Mouse (Mus musculus) ES-E14 (cell line): Measurements from ENCODE around the gene Col20a1. TPM values are rescaled to one million over a fixed set of nuclear protein-coding genes. Genes with fewer than 3 reads are reported as not detected.

ENCODE experiments used
- DNase-seq: peaks from one replicate; pipeline ENCODE4 v3.0.0-alpha.2; 2013; ENCODE audit warnings: low read depth, low spot score
- H3K27ac ChIP-seq: 2 replicates; pipeline ENCODE4 v1.5.1; 2012; ENCODE audit warnings: low read depth, mild to moderate bottlenecking, low read length, moderate library complexity, mixed read lengths; ENCODE audit not compliant: poor library complexity, insufficient read depth, severe bottlenecking
- H3K36me3 ChIP-seq: 2 replicates; pipeline ENCODE4 v1.6.1; 2012; ENCODE audit warnings: mild to moderate bottlenecking, low read length, moderate library complexity, mixed read lengths; ENCODE audit not compliant: control insufficient read depth, poor library complexity, insufficient read depth, severe bottlenecking
- H3K4me1 ChIP-seq, 2 experiments: fragments of 150-350 bp in 1 of 2; sonication (generic) in 1 of 2; 2 replicates each; pipeline ENCODE4 v1.6.1; 2012; ENCODE audit warnings: low read length in 2 of 2, mild to moderate bottlenecking in 1 of 2, mixed read lengths in 1 of 2; ENCODE audit not compliant: control insufficient read depth in 2 of 2, insufficient read depth in 2 of 2, poor library complexity in 1 of 2
- H3K4me3 ChIP-seq, 2 experiments: fragments of 150-350 bp in 1 of 2; sonication (generic) in 1 of 2; 2 replicates each; pipeline ENCODE4 v1.5.1; 2012; ENCODE audit warnings: low read length in 2 of 2, low read depth in 1 of 2, mild to moderate bottlenecking in 1 of 2, mixed read lengths in 1 of 2; ENCODE audit not compliant: insufficient read depth in 1 of 2, poor library complexity in 1 of 2, severe bottlenecking in 1 of 2
- H3K9ac ChIP-seq: 2 replicates; pipeline ENCODE4 v1.6.1; 2012; ENCODE audit warnings: low read depth, mild to moderate bottlenecking, low read length, mixed read lengths; ENCODE audit not compliant: poor library complexity, insufficient read depth, severe bottlenecking
- H3K9me3 ChIP-seq: fragments of 150-350 bp; sonication (generic); 2 replicates; pipeline ENCODE4 v1.6.1; 2012; ENCODE audit warnings: low read depth, mild to moderate bottlenecking, low read length; ENCODE audit not compliant: control insufficient read depth, insufficient read depth
- CHD2 ChIP-seq: IDR thresholded peaks from 2 replicates; pipeline ENCODE4 v1.6.1; 2014; ENCODE audit warnings: mild to moderate bottlenecking, low read depth, low read length, inconsistent platforms
- HCFC1 ChIP-seq: IDR thresholded peaks from 2 replicates; pipeline ENCODE4 v1.6.1; 2012; ENCODE audit warnings: low read length, inconsistent platforms, borderline replicate concordance; ENCODE audit not compliant: insufficient read depth
- MAFK ChIP-seq: IDR thresholded peaks from 2 replicates; pipeline ENCODE4 v1.6.1; 2014; ENCODE audit warnings: mild to moderate bottlenecking, low read depth, low read length, inconsistent platforms; ENCODE audit not compliant: insufficient read depth
- ZC3H11A ChIP-seq: IDR thresholded peaks from 2 replicates; pipeline ENCODE4 v1.6.1; 2012; ENCODE audit warnings: low read depth, mild to moderate bottlenecking, inconsistent platforms, low read length, borderline replicate concordance
- ZNF384 ChIP-seq: IDR thresholded peaks from 2 replicates; pipeline ENCODE4 v1.6.1; 2012; ENCODE audit warnings: low read depth, low read length, inconsistent platforms
- in situ Hi-C, 2 experiments: fragments of 600-800 bp; cut with MboI; formaldehyde crosslinking; loops; one replicate each; pipeline ENCODE4 v1.15.1; 2025; ENCODE audit warnings: low sequenced_read_pairs in 2 of 2, inconsistent platforms in 1 of 2; ENCODE audit not compliant: unreplicated experiment in 2 of 2
- total RNA-seq: library from RNA; depleted of rRNA; stranded (reverse); fragments of 300-350 nt; gene quantifications from 2 replicates; pipeline ENCODE4 v1.2.3, GENCODE M21; 2012

The Col20a1 gene
- total RNA-seq, 1 experiment: 0.80 TPM

- peak; percentile 50 for DNase-seq
- Histone ChIP-seq H3K27ac (peak overlapping the region; percentile 85), H3K36me3 (no peaks in the 10 kb centered on the region)
These were observed 32.7 kb upstream of the Col20a1 start for GRCm38 (mm10) chr2:180953638-180954037.

GRCm38 (mm10) chr2:180954061-180955047 lies 32.0 kb upstream of the Col20a1 start, which contains the start of gene Nkain4:
Gene Nkain4, minus strand, starts transcription at chr2:180954699.
- H3K36me3 ChIP-seq: no peaks in the 10 kb centered on the region
- H3K9me3 ChIP-seq: no peaks in the 10 kb centered on the region
- peak; percentile 87 for DNase-seq
- peak within 1 kb of the TSS; percentile 85; the same call in 1 of the 2 replicates for H3K27ac ChIP-seq
- TF ChIP-seq MAFK: no peak
- 0 out of 2 replicates have a peak, but pooled peaks have one; percentile 19 for TF ChIP-seq CHD2
- no peak for TF ChIP-seq ZC3H11A
- peak within 1 kb of the TSS; percentile 41; the same call in 1 of the 2 replicates for H3K9ac ChIP-seq
- peaks cover 4 to 35% of the 10 kb centered on the region in 2 experiments; a peak in 3 of 4 replicates for H3K4me1 ChIP-seq
- in situ Hi-C loops: no loop called here
- H3K4me3 ChIP-seq: peak within 1 kb of the TSS; percentile 74 to 79

More at GRCm38 (mm10) chr2:180953638-180954037, 32.7 kb upstream of the Col20a1 start:
- Histone ChIP-seq H3K9ac (no peak overlapping the region), H3K4me1 (peaks cover 4 to 37% of the 10 kb centered on the region in 2 experiments; a peak in 3 of 4 replicates), H3K9me3 (no peaks in the 10 kb centered on the region), H3K4me3 (peak overlapping the region; percentile 74 to 79)
- in situ Hi-C loops: no loop called here
- no peak for TF ChIP-seq ZC3H11A
- TF ChIP-seq MAFK: no peak
- TF ChIP-seq ZNF384: no peak
- no peak for TF ChIP-seq HCFC1
- TF ChIP-seq CHD2: no peak

- TF ChIP-seq HCFC1: no peak
- TF ChIP-seq MAFK: no peak
- no peak for TF ChIP-seq CHD2
- no peak for TF ChIP-seq ZC3H11A
- no peak for TF ChIP-seq ZNF384
These were observed 26.7 kb upstream of the Col20a1 start for GRCm38 (mm10) chr2:180959605-180960004.

GRCm38 (mm10) chr2:180960187-180960586 lies 26.1 kb upstream of the Col20a1 start:
- 0 out of 4 replicates have a peak, but pooled peaks cover 0 to 1% of the 10 kb centered on the region in 2 experiments for H3K4me1 ChIP-seq
- H3K27ac ChIP-seq: no peak overlapping the region
- no peaks in the 10 kb centered on the region for H3K36me3 ChIP-seq
- in situ Hi-C loops: no loop called here
- H3K9ac ChIP-seq: no peak overlapping the region
- DNase-seq: no peak
- no peak for TF ChIP-seq CHD2
- H3K9me3 ChIP-seq: no peaks in the 10 kb centered on the region
- H3K4me3 ChIP-seq: no peak overlapping the region

More at GRCm38 (mm10) chr2:180959605-180960004, 26.7 kb upstream of the Col20a1 start:
- Histone ChIP-seq H3K4me1 (peaks cover 0 to 4% of the 10 kb centered on the region in 2 experiments; a peak in 1 of 4 replicates), H3K9me3 (no peaks in the 10 kb centered on the region), H3K9ac (no peak overlapping the region), H3K27ac (no peak overlapping the region), H3K36me3 (no peaks in the 10 kb centered on the region), H3K4me3 (no peak overlapping the region)
- in situ Hi-C loops: no loop called here
- no peak for DNase-seq
